Mouse (Mus musculus) G1E (cell line): ENCODE results near the gene Efl1. TPM values are rescaled to one million over a fixed set of nuclear protein-coding genes. Genes with fewer than 3 reads are reported as not detected.

Experiments
- ATAC-seq: 2 replicates; pipeline ENCODE4 v1.8.0; 2016; ENCODE audit warnings: mild to moderate bottlenecking; ENCODE audit not compliant: insufficient number of reproducible peaks, poor library complexity, low FRiP score, severe bottlenecking; ENCODE audit errors: extremely low read depth
- DNase-seq: peaks from one replicate; pipeline ENCODE4 v3.0.0; 2012; ENCODE audit warnings: low spot score
- H3K27me3 ChIP-seq: 2 replicates; pipeline ENCODE4 v1.6.1; 2012; ENCODE audit warnings: mild to moderate bottlenecking, low read length, inconsistent platforms; ENCODE audit not compliant: insufficient read depth
- H3K36me3 ChIP-seq: replicated peaks from 2 replicates; pipeline ENCODE3; 2012; ENCODE audit warnings: mild to moderate bottlenecking, inconsistent platforms
- H3K4me1 ChIP-seq: 2 replicates; pipeline ENCODE4 v1.6.1; 2012; ENCODE audit warnings: low read depth, low read length, inconsistent platforms, mixed read lengths; ENCODE audit not compliant: insufficient read depth
- H3K4me3 ChIP-seq: 2 replicates; pipeline ENCODE4 v1.5.1; 2012; ENCODE audit warnings: low read depth, mild to moderate bottlenecking, inconsistent platforms, low read length, moderate library complexity, mixed read lengths
- H3K9me3 ChIP-seq: replicated peaks from 2 replicates; pipeline ENCODE4 v1.6.1; 2012; ENCODE audit warnings: inconsistent platforms
- CTCF ChIP-seq: IDR thresholded peaks from 2 replicates; pipeline ENCODE4 v1.5.1; 2012; ENCODE audit warnings: low read depth, low read length, inconsistent platforms, mixed read lengths
- GATA1 ChIP-seq: IDR thresholded peaks from 2 replicates; pipeline ENCODE4 v1.6.1; 2012; ENCODE audit warnings: borderline replicate concordance, low read length, inconsistent platforms, mixed read lengths
- GATA2 ChIP-seq: IDR thresholded peaks from 2 replicates; pipeline ENCODE4 v1.6.1; 2012; ENCODE audit warnings: low read depth, low read length, inconsistent platforms, borderline replicate concordance
- POLR2AphosphoS5 ChIP-seq: IDR thresholded peaks from 2 replicates; pipeline ENCODE4 v1.6.1; 2012; ENCODE audit warnings: low read depth, low read length, inconsistent platforms; ENCODE audit not compliant: insufficient replicate concordance
- TAL1 ChIP-seq: conservative IDR thresholded peaks from 2 replicates; pipeline ENCODE4 v1.6.1; 2012; ENCODE audit warnings: low read depth, low read length, inconsistent platforms, mixed read lengths
- polyA plus RNA-seq: library from polyadenylated mRNA; stranded (reverse); fragments of >175 nt; gene quantifications from 2 replicates; pipeline ENCODE4 v1.2.3, GENCODE M21; 2012
- total RNA-seq, 2 experiments: library from RNA; stranded (forward) in 1 of 2; stranded (reverse) in 1 of 2; fragments of 200-1000 nt in 1 of 2; fragments of >200 nt in 1 of 2; fragmentation: Nextera tagmentation in 1 of 2; gene quantifications; 2 replicates each; pipeline ENCODE4 v1.2.3; 2014 to 2017

Efl1 gene
- total and polyA plus RNA-seq, 3 experiments, result 3.7 to 31.9 (median 23.0) TPM

- ATAC-seq, result no peak
- Histone ChIP-seq H3K27me3 (peaks cover 3% of the 10 kb centered on the region; the same call in 1 of the 2 replicates), H3K4me3 (no peak overlapping the region), H3K36me3 (no peaks in the 10 kb centered on the region), H3K4me1 (no peaks in the 10 kb centered on the region), H3K9me3 (no peaks in the 10 kb centered on the region)
- no peak for TF ChIP-seq TAL1
- TF ChIP-seq GATA1, result no peak
- no peak for TF ChIP-seq CTCF
- TF ChIP-seq GATA2, result no peak
- no peak for TF ChIP-seq POLR2AphosphoS5
- DNase-seq, result no peak
These were observed 146.1 kb downstream of the Efl1 start for GRCm38 (mm10) chr7:82794542-82794941.

GRCm38 (mm10) chr7:82802206-82802605, 153.8 kb downstream of the Efl1 start:
- ATAC-seq (no peak), DNase-seq (no peak)
- H3K36me3 ChIP-seq, result no peaks in the 10 kb centered on the region
- no peaks in the 10 kb centered on the region for H3K4me1 ChIP-seq
- no peak overlapping the region for H3K4me3 ChIP-seq
- no peaks in the 10 kb centered on the region for H3K27me3 ChIP-seq
- TF ChIP-seq CTCF (no peak), GATA2 (no peak), TAL1 (no peak), POLR2AphosphoS5 (no peak), GATA1 (no peak)
- H3K9me3 ChIP-seq, result no peaks in the 10 kb centered on the region

DNA sequence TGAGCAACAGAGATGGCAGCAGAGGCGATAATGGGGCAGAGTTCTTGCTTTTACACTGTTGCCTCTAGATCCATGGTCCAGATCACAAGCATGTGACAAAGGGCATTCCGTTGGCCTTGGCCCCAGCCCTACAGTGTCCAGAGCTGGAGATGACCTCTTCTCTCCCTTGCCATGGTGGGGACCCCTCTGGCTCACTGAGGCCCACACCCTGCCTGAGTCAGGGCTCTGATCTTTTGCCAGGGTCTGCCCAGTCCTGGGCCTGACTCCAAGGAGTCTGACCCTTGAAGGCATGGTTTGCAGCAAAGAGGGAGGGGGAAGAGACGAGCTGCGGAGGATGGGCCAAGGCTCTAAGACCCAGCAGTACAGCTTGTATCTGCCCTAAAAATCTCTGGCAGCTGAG, 159.8 kb downstream of the Efl1 start:
- H3K4me3 ChIP-seq, result no peak overlapping the region
- no peak for DNase-seq

GRCm38 (mm10) chr7:82809126-82809525, 160.7 kb downstream of the Efl1 start:
- DNase-seq, result no peak
- H3K9me3 ChIP-seq, result no peaks in the 10 kb centered on the region
- H3K4me1 ChIP-seq, result no peaks in the 10 kb centered on the region
- H3K36me3 ChIP-seq, result no peaks in the 10 kb centered on the region
- no peak overlapping the region for H3K4me3 ChIP-seq
- TF ChIP-seq POLR2AphosphoS5 (no peak), GATA1 (no peak), TAL1 (no peak), CTCF (no peak), GATA2 (no peak)
- no peak for ATAC-seq
- peaks cover 10% of the 10 kb centered on the region; the same call in 1 of the 2 replicates for H3K27me3 ChIP-seq

More for the DNA sequence above, 159.8 kb downstream of the Efl1 start:
- H3K9me3 ChIP-seq, result no peaks in the 10 kb centered on the region
- ATAC-seq, result no peak
- peaks cover 10% of the 10 kb centered on the region; the same call in 1 of the 2 replicates for H3K27me3 ChIP-seq
- no peaks in the 10 kb centered on the region for H3K4me1 ChIP-seq
- H3K36me3 ChIP-seq, result no peaks in the 10 kb centered on the region
- TF ChIP-seq GATA1 (no peak), POLR2AphosphoS5 (no peak), CTCF (no peak), GATA2 (no peak), TAL1 (no peak)

- ATAC-seq, result no peak
- H3K9me3 ChIP-seq, result no peaks in the 10 kb centered on the region
- no peak for TF ChIP-seq TAL1
- TF ChIP-seq GATA1, result no peak
- TF ChIP-seq POLR2AphosphoS5, result no peak
- TF ChIP-seq CTCF, result no peak
- TF ChIP-seq GATA2, result no peak
- no peaks in the 10 kb centered on the region for H3K4me1 ChIP-seq
- H3K36me3 ChIP-seq, result no peaks in the 10 kb centered on the region
- DNase-seq, result no peak
- H3K27me3 ChIP-seq, result peaks cover 12% of the 10 kb centered on the region
- no peak overlapping the region for H3K4me3 ChIP-seq
These were observed 162.4 kb downstream of the Efl1 start for GRCm38 (mm10) chr7:82810799-82811139.

DNA sequence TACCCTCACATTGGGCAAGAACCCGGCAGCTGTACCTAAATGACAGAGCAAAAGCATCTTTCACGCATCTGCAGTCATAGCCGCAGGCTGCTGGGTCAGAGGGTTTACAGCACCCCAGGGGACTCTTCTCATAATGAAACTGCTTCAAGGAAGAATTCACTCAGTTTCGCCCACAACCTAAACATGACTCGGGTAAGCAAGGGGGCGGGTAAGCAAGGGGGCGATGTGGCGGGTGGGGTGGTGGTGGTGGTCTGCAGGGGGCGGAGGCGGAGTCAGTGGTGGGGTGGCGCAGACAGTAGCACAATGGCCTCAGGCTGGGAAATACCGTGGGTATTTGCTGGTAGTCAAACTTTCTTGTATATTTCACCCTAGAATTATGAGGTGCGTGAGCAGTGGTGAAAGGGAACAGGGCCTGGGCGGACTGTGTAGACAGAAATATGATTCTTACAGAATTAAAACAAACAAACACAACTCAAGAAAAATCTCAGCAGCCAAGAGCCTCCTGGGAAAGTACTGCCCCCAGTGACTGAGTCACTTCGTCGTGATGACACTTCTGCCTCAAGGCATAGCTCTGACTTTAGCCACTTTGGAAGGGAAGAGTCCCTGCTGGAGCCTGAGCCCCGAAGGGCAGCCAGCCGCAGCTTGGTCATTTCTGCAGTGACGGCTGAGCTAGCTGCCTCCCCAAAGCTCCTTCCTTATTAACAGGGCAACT, 162.9 kb downstream of the Efl1 start:
- no peaks in the 10 kb centered on the region for H3K36me3 ChIP-seq
- H3K9me3 ChIP-seq, result no peaks in the 10 kb centered on the region
- peaks cover 14% of the 10 kb centered on the region for H3K27me3 ChIP-seq
- TF ChIP-seq CTCF, result no peak
- TF ChIP-seq POLR2AphosphoS5, result no peak
- ATAC-seq (no peak), DNase-seq (no peak)
- H3K4me1 ChIP-seq, result no peaks in the 10 kb centered on the region
- H3K4me3 ChIP-seq, result no peak overlapping the region
